Mouse (Mus musculus) forebrain, postnatal 0 days (tissue): ENCODE data around the gene Rrp1b. TPM values are rescaled to one million over a fixed set of nuclear protein-coding genes. Genes with fewer than 3 reads are reported as not detected.
A peak's percentile ranks its signal among the peaks of the same experiment; 100 is the strongest.

ENCODE experiments used
- ATAC-seq: fragments of 200-750 bp; cut with Nextera tagmentation; 2 replicates; pipeline ENCODE4 v1.8.0; 2017; ENCODE audit warnings: mild to moderate bottlenecking, moderate library complexity
- DNase-seq: peaks from one replicate; pipeline ENCODE4 v3.0.0-alpha.2; 2015
- H3K27ac ChIP-seq: fragments of 300-500 bp; sonication (generic); 2 replicates; pipeline ENCODE4 v1.5.1; 2014; ENCODE audit warnings: low read depth, mild to moderate bottlenecking, antibody characterized with exemption, low read length, moderate library complexity, mixed read lengths
- H3K27me3 ChIP-seq: fragments of 300-500 bp; sonication (generic); 2 replicates; pipeline ENCODE4 v1.6.1; 2014; ENCODE audit warnings: mild to moderate bottlenecking, low read length, mixed read lengths; ENCODE audit not compliant: insufficient read depth
- H3K36me3 ChIP-seq: fragments of 300-500 bp; sonication (generic); 2 replicates; pipeline ENCODE4 v1.6.1; 2014; ENCODE audit warnings: mild to moderate bottlenecking, moderate library complexity; ENCODE audit not compliant: insufficient read depth
- H3K4me1 ChIP-seq: fragments of 300-500 bp; sonication (generic); 2 replicates; pipeline ENCODE4 v1.6.1; 2014; ENCODE audit warnings: antibody characterized with exemption; ENCODE audit not compliant: insufficient read depth
- H3K4me2 ChIP-seq: fragments of 300-500 bp; sonication (generic); 2 replicates; pipeline ENCODE4 v1.6.1; 2014; ENCODE audit warnings: low read depth, mild to moderate bottlenecking, moderate library complexity
- H3K4me3 ChIP-seq: fragments of 300-500 bp; sonication (generic); 2 replicates; pipeline ENCODE4 v1.5.1; 2014; ENCODE audit warnings: low read depth, low read length, mixed read lengths
- H3K9ac ChIP-seq: fragments of 300-500 bp; sonication (generic); 2 replicates; pipeline ENCODE4 v1.6.1; 2014; ENCODE audit warnings: mild to moderate bottlenecking
- H3K9me3 ChIP-seq: fragments of 300-500 bp; sonication (generic); 2 replicates; pipeline ENCODE4 v1.6.1; 2016; ENCODE audit warnings: low read length
- CTCF ChIP-seq: sonication (generic); IDR thresholded peaks from 2 replicates; pipeline ENCODE4 v1.5.1; 2016; ENCODE audit warnings: antibody characterized with exemption, control low read depth, low read depth
- WGBS: fragments of 180-500 bp; shearing (Covaris S2); extraction: QIAGEN DNeasy Blood & Tissue Kit; methylation state at CpG from one replicate; pipeline ENCODE4 v1.1.7; 2014; 5-methylcytosine and 5-hydroxymethylcytosine counted together
- polyA plus RNA-seq: library from polyadenylated mRNA; unstranded; fragments of >200 nt; fragmentation: Nextera tagmentation; extraction: Ambion mirVana; gene quantifications from 2 replicates; pipeline ENCODE4 v1.2.1, GENCODE M21; 2015
- total RNA-seq: library from RNA; depleted of rRNA; stranded (reverse); fragments of >200 nt; gene quantifications from 2 replicates; pipeline ENCODE4 v1.2.3, GENCODE M21; 2014

The Rrp1b gene
- total and polyA plus RNA-seq, 2 experiments from 2014 or later = 26.8 to 39.4 TPM

DNA sequence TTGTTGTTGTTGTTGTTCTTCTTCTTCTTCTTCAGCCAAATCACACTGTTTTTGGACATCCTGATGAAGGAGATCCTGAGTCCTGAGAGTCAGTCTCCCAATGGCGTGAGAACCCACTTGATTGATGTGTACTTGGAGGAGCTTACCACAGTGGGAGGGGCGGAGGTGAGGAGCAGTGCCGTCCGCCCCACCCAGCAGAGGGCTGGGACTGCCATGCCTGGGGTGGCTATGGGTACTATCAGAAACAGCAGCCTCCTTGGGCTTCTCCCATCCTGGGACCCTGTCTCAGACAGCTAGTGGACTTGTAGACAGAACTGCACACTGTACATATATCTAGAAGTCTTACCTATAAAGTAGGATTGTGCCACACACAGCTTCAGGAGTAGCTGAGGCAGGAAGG is 14.0 kb downstream of the Rrp1b start:
- no peak overlapping the region for H3K27ac ChIP-seq
- H3K9ac ChIP-seq = no peak overlapping the region
- TF ChIP-seq CTCF = no peak
- H3K4me3 ChIP-seq = no peak overlapping the region
- H3K36me3 ChIP-seq = peaks cover 65% of the 10 kb centered on the region
- DNase-seq (no peak), ATAC-seq (no peak)
- H3K4me2 ChIP-seq = no peak overlapping the region
- H3K4me1 ChIP-seq = no peaks in the 10 kb centered on the region
- no peaks in the 10 kb centered on the region for H3K27me3 ChIP-seq
- WGBS = 83% methylated on average over 4 of the region's 4 CpGs
- no peaks in the 10 kb centered on the region for H3K9me3 ChIP-seq

DNA sequence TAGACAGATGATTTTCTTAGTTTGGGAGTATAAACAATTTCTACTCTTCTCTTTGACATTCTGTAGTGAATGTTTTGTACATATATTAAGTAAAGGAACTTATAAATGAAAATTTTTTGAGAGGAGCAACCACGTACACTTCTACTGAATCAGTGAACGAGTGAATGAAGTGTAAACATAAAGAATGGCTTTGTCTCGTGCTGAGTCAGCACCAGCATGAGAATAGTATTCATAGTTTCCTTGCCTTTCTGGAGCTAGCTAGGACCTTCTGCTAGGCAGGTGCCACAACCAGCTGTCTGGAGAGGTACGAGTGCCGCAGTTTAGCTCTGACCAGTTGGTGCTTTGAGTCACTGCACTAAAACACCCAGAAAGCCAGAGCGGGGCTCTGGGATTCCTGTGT is 14.7 kb downstream of the Rrp1b start:
- no peaks in the 10 kb centered on the region for H3K4me1 ChIP-seq
- H3K4me3 ChIP-seq = no peak overlapping the region
- H3K27ac ChIP-seq = no peak overlapping the region
- ATAC-seq (no peak), DNase-seq (no peak)
- TF ChIP-seq CTCF = no peak
- 85% methylated on average over 6 of the region's 6 CpGs for WGBS
- no peaks in the 10 kb centered on the region for H3K27me3 ChIP-seq
- H3K9me3 ChIP-seq = no peaks in the 10 kb centered on the region
- H3K4me2 ChIP-seq = no peak overlapping the region
- H3K36me3 ChIP-seq = peaks cover 72% of the 10 kb centered on the region
- no peak overlapping the region for H3K9ac ChIP-seq

DNA sequence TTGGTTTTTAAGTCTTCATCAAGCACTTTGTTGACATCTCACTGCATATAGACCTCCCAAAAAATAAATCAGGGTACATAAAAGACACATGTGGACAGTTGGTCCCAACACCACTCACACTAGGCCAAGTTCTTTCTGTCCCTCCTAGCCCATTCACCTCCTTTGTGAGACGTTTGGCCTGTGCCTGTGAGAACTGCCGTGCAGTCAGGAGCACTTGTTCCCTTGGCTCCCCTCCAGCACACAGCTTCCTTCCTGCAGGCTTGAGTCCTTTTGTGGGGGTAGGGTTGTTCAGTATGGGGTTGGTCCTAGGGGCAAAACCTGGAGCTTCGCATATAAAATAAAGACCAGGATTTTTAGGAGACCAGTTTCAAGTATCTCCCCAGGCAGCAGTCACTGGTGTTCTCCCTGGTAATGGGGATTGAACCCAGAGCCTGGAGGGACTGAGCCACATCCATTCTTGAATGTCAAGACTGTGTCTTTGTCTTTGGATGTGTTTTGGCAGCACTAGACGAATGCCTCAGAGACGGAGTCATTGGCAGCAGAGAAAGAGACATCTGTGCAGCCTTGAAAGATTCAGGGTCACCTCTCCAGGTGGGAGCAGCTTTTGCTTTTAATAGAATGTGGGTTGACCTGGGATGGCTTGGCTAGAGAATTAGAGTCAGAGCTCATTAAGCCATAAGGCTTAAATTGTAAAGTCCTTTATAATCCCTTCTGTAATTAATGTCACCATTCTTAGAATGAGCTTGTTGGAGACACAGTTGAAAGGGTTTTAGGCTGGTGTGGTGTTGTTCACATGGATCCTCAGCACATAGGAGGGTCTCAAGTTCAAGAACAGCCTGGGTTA is 16.6 kb downstream of the Rrp1b start:
- Histone ChIP-seq H3K36me3 (peaks cover 79% of the 10 kb centered on the region), H3K27me3 (no peaks in the 10 kb centered on the region), H3K4me2 (no peak overlapping the region), H3K4me3 (no peak overlapping the region), H3K9ac (no peak overlapping the region), H3K4me1 (no peaks in the 10 kb centered on the region), H3K9me3 (no peaks in the 10 kb centered on the region), H3K27ac (no peak overlapping the region)
- 36% methylated on average over 5 of the region's 5 CpGs for WGBS
- TF ChIP-seq CTCF = no peak
- DNase-seq = no peak
- peak; percentile 38; the same call in 1 of the 2 replicates for ATAC-seq

DNA sequence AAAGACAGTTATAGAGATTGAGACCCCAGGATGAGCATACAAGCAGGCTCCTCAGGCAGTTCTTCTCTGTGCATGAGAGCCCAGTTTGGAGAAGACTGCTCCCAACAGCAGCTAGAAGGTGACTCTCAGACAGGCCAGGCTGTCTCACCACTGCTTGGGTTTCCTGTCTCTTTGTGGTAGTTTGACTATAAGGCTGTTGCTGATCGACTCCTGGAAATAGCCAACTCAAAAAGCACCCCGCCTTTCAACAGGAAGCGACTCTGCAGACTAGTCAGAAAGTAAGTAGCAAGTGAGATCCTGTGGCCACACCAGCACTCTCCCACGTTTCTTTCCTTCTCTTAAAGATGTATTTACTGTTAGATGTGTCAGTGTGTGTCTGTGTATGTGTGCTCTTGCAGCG is 17.8 kb downstream of the Rrp1b start:
- 89% methylated on average over 5 of the region's 5 CpGs for WGBS
- no peak overlapping the region for H3K9ac ChIP-seq
- ATAC-seq (no peak), DNase-seq (no peak)
- no peak overlapping the region for H3K27ac ChIP-seq
- H3K4me3 ChIP-seq = no peak overlapping the region
- H3K4me1 ChIP-seq = no peaks in the 10 kb centered on the region
- H3K27me3 ChIP-seq = no peaks in the 10 kb centered on the region
- peaks cover 86% of the 10 kb centered on the region for H3K36me3 ChIP-seq
- no peak for TF ChIP-seq CTCF
- no peaks in the 10 kb centered on the region for H3K9me3 ChIP-seq
- no peak overlapping the region for H3K4me2 ChIP-seq

DNA sequence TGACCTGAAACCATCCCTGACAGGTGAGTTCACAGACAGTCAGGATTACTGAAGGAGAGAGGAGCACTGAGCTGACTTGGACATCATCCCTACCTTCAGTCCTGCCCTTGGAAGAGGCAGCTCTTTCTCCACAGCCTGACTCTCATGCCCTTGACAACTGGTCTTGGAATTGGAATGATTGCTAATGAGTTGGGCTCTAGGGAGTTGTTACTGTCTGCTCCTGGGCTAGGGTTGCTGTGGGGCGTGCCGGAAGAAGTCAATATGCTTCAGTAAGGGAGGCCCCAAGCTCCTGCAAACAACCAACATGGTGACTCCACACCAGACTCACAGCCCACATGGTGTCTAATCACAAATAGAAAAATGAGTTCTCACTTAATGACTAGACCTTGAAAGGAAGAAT is 21.9 kb downstream of the Rrp1b start:
- DNase-seq (no peak), ATAC-seq (no peak)
- 89% methylated on average over 2 of the region's 2 CpGs for WGBS
- H3K36me3 ChIP-seq = peaks cover 89% of the 10 kb centered on the region
- no peaks in the 10 kb centered on the region for H3K4me1 ChIP-seq
- no peak overlapping the region for H3K9ac ChIP-seq
- no peak overlapping the region for H3K4me2 ChIP-seq
- H3K27ac ChIP-seq = no peak overlapping the region
- H3K9me3 ChIP-seq = no peaks in the 10 kb centered on the region
- TF ChIP-seq CTCF = no peak
- H3K27me3 ChIP-seq = no peaks in the 10 kb centered on the region
- no peak overlapping the region for H3K4me3 ChIP-seq

DNA sequence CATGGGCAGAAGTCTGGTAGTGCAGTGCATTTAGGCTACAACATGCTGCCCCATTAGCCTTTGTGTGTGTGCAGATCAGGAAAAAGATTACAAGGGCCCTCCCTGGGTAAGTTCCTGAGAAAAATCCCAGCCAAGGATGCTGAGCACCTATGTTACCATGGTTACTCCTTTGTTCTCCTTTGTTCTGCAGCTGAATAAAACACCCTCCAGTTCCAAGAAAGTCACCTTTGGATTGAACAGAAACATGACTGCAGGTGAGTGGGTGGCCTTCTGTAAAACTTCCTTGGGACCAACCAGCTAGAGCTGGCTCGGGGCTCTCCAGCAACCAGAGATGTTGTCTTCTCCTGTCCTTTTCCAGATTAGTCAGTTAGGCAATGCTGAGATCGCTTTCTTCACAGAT is 23.2 kb downstream of the Rrp1b start:
- no peaks in the 10 kb centered on the region for H3K4me1 ChIP-seq
- peak overlapping the region; percentile 62; the same call in 1 of the 2 replicates for H3K27ac ChIP-seq
- peaks cover 79% of the 10 kb centered on the region for H3K36me3 ChIP-seq
- H3K9me3 ChIP-seq = no peaks in the 10 kb centered on the region
- H3K4me3 ChIP-seq = no peak overlapping the region
- DNase-seq (peak; percentile 15), ATAC-seq (peak; percentile 68; the same call in 1 of the 2 replicates)
- no peak for TF ChIP-seq CTCF
- no peak overlapping the region for H3K4me2 ChIP-seq
- 69% methylated on average over 2 of the region's 2 CpGs for WGBS
- no peaks in the 10 kb centered on the region for H3K27me3 ChIP-seq
- no peak overlapping the region for H3K9ac ChIP-seq

DNA sequence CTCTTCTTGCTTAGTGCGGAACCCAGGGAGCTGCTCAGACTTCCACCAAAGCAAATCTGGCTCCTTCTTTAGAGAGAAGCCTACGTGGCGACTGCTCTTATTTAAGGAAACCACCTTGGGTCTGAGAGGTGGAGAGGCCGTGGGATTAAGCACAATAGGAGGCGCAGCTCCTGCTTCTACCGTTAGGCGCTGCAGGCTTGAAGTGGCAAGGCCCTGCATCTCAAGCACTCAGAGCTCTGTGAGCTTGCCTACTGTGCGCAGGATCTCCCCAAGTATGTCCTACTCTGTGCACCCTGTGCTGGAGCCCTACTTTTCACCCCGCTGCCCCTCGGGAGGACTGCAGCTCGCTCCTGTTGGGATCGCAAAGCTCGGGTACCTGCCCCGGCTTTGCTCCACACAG is 25.3 kb downstream of the Rrp1b start:
- DNase-seq = no peak
- ATAC-seq = no peak
- no peaks in the 10 kb centered on the region for H3K4me1 ChIP-seq
- no peaks in the 10 kb centered on the region for H3K9me3 ChIP-seq
- no peak overlapping the region for H3K4me3 ChIP-seq
- no peak overlapping the region for H3K9ac ChIP-seq
- WGBS = 96% methylated on average over 14 of the region's 14 CpGs
- no peak overlapping the region for H3K27ac ChIP-seq
- peaks cover 58% of the 10 kb centered on the region for H3K36me3 ChIP-seq
- H3K27me3 ChIP-seq = no peaks in the 10 kb centered on the region
- H3K4me2 ChIP-seq = no peak overlapping the region
- no peak for TF ChIP-seq CTCF
